Mouse (Mus musculus): ENCODE measurements around the gene Vps16.
A peak's percentile ranks its signal among the peaks of the same experiment; 100 is the strongest.

GRCm38 (mm10) chr2:130412775-130413174 lies 11.4 kb upstream of the Vps16 start:
- TF ChIP-seq MEF2A (IDR thresholded peaks at IDR 0.05; ENCODE audit: extremely low read depth, insufficient replicate concordance, low read depth, low read length, poor library complexity, severe bottlenecking) (no peak), NRF1 (IDR thresholded peaks at IDR 0.05; ENCODE audit: insufficient read depth, low read depth, low read length, poor library complexity, severe bottlenecking) (no peak), ZKSCAN1 (IDR thresholded peaks at IDR 0.05; ENCODE audit: low read depth, low read length) (no peak), BHLHE40 (IDR thresholded peaks at IDR 0.05; ENCODE audit: borderline replicate concordance, low read depth, low read length) (no peak), MAFK (IDR thresholded peaks at IDR 0.05; ENCODE audit: borderline replicate concordance, low read depth, low read length) (no peak), EP300 (IDR thresholded peaks at IDR 0.05; ENCODE audit: low read depth in 1 of 2, low read length in 2 of 2) (0 out of 4 replicates have a peak, but pooled peaks of 1 of the 2 experiments have one; percentile 14), KAT2A (conservative IDR thresholded peaks at IDR 0.05; ENCODE audit: low read depth, low read length) (no peak), USF2 (IDR thresholded peaks at IDR 0.05; ENCODE audit: borderline replicate concordance in 1 of 2, insufficient read depth in 1 of 2, low read depth in 1 of 2, low read length in 2 of 2) (no peak)

Measured in MEL (cell line).